Mouse (Mus musculus) A20 (cell line): Measurements from ENCODE around the gene Chpf.
A peak's percentile ranks its signal among the peaks of the same experiment; 100 is the strongest.

ENCODE experiments used
- DNase-seq: peaks from one replicate; pipeline ENCODE4 v3.0.0-alpha.2; 2011; ENCODE audit warnings: low read depth, low spot score

The Chpf gene

GRCm38 (mm10) chr1:75499441-75499840 lies 20.3 kb upstream of the Chpf start:
- DNase-seq: peak; percentile 47

DNA sequence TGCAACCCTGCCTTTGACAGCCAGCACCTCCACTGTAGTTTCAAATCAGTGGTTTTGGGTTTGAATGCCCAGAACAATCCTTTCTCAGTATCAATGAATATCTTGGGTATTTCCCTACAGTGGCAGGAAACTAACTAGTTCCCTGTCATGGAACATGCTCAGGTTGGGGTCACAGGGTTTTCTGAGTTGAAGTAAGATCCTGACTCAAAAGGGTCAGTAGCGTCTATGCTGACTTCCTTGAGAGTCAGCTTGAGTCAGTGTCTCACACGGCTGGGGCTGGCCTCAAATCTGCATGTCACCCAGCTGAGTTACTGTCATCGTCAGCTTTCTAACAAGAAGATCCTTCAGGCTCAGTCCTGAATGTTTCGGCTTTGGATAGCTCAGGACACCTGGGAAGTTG lies 19.8 kb upstream of the Chpf start:
- DNase-seq: no peak

- DNase-seq: peak; percentile 46
Measured at GRCm38 (mm10) chr1:75494878-75495548, 15.9 kb upstream of the Chpf start.

- no peak for DNase-seq
Measured at GRCm38 (mm10) chr1:75492579-75493170, 13.6 kb upstream of the Chpf start.

DNA sequence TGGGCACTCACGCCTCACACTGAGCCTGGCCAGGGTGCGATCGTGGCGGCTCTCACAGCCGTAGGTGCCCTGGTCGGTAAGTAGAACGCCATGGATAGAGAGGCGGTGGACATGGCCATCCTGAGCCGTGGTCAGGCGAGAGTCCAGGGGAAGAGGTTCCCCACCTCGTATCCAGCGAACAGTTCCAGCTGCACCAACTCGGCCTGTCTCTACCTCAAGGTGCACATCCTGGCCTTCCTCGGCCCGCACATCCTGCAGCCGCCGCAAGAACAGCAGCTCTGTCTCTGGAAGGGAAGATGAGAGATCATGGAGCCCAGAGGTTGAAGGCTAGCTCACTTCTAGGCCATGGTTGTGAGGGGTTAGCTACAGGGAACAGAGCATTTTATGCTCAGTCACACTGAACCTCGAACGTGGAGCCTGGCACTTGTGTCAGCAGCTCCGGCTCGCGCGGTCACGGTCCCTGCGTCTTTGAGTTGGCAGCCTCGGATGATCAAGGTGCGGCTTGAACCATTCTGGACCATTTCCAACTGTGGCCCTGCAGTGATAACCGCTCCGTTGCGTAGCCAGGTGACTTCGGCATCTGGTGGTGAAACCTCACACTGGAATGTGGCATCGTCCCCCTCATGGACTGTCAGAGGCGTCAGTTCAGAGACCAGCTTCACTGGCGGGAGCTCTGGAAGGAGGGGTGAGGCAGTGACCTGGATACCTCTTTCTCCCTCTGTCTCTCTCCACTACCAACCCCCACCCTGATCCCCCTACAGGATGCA lies 11.9 kb upstream of the Chpf start:
- no peak for DNase-seq

DNA sequence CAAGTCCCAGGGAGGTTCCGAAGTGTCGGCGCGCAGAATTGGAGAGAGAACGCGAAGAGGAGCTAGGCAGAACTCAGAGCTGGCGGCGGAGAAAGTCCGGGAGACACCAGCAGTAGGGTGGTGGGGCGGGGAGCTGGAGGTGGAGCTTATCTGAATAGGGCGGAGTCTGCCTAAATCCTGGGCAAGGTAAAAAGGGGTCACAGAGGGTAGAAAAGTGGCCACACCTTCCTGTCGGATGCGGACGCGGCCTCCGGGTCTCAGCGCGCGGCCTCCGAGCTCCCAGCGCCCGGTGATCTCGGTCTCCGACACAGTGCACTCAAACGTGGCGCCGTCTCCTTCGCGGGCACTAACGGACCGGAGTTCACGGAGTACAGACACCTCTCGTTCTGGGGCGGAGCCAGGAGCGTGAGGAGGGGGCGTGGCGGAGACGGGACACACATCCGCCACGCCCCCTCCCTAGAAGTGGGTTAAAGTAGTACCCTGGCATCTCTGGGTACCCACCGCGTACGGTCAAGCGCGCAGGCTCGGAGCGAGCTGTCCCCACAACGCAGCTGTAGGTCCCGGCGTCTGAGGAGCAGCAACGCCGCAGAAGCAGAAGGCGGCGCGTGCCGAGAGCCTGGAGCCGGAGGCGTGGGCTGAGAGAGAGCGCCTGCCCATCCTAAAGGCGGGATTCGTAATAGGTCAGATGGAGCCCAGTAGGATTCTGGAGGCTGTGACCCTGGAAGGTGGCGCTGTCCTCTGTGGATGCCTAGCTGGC lies 8.5 kb upstream of the Chpf start:
- peak; percentile 90 for DNase-seq

- no peak for DNase-seq
Measured at GRCm38 (mm10) chr1:75487040-75487404, 7.9 kb upstream of the Chpf start.

DNA sequence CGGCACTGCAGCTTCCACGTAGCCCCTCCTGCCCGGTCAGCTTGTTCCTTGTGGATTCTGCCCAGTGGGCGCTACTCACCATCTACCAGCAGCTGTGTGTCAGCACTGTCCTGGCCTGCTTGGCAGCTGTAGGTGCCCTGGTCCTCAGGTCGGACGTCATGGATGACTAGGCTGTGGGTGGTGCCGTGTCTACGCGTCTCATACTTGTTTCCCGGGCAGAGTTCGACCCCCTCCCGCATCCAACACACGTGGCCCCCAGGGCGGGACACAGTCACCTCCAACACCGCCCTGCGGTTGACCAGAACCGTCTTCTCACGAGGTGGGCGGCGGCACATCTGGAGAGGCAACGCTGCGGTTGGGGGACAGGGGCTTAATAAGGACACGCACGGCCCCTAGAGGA lies 7.5 kb upstream of the Chpf start:
- no peak for DNase-seq

GRCm38 (mm10) chr1:75480735-75481134 lies 1.6 kb upstream of the Chpf start:
- DNase-seq: no peak

GRCm38 (mm10) chr1:75480036-75480435 lies 929 bp upstream of the Chpf start:
- DNase-seq: no peak

DNA sequence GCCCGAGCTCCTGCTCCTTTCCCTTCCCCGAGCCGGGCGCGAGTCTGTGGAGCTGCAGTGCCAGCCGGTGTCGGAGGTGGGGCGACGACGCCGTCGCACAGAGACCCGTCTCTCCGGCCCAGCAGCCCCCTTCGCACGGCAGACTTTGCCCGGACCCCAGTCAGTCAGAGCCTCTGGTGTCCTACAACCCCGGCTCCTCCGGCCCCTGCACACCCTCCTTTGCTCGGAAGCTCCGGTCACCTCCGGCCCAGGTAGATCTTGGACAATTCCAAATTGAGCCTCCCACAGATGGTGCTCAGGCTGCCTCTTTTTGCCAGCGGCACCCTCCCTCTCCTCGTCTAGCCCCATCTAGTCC lies 505 bp upstream of the Chpf start:
- DNase-seq: no peak

DNA sequence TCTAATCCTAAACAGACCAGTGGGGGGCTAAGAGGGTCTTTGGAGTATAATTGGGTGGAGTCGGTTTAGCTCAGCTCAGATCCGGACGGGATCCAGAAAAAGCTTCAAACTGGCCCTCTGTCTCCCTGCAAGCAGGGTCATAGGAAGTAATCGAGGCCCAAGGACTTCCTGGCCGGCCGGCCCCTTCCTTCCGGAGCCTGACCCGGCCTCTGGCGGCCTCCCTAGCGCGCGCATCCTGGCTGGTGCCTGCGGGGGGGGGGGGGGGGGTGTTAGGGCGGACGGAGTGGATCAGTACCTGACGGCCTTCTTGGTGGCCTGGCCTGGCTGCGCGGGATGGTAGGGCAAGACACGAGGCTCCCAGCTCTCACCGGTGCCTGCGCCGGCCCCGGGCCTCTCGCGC lies 610 bp downstream of the Chpf start:
- DNase-seq: no peak

DNA sequence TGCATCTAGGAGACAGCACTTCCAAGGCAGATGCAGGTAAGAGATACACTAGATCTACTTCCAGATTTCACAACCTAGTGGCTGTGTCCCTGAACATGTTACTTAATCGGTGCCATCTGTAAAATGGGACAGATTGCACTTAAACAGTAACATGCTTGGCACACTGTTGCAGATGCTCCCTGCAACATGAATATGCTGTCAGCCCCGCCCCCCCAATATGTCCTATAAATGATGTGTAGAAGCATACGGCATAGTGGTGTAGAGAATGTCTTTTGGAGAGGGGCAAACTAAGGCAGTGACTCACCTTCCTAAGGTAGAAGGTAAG lies 1.2 kb downstream of the Chpf start:
- no peak for DNase-seq

DNA sequence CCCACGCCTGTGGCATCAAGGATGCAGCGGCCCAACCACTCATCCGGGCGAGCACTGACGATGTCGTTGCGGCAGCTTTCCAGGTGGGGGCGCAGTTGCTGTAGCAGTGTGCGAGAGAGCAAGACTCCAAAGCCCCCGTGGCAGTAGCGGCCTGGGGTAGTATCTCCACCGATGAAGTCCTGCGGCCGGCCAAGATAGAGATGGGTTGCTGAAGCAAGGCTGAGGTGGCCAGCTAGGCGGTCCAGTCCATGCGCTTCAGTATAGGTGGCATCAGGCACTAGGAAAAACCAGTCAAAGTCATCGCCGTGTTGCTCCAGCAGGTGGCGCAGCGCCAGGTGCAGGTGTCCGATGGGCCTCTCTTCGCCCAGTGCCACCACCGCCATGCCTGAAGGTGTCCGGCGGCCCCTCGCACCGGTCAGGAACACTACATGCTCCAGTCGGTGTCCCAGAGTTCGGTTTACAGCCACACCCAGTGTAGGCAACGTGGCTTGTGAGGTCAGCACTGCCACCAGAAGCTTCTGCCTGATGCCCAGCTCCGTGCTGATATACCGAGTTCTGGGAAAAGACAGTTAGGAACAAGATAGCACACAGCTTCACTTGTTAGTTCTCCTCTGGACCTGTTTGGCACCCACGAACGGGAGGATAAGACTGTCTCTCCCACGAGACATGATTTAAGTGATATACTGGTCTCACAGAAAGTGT lies 1.7 kb downstream of the Chpf start:
- DNase-seq: peak; percentile 91

GRCm38 (mm10) chr1:75476441-75476840 lies 2.7 kb downstream of the Chpf start:
- DNase-seq: no peak

GRCm38 (mm10) chr1:75469287-75469825 lies 9.8 kb downstream of the Chpf start:
- no peak for DNase-seq

- peak; percentile 67 for DNase-seq
Measured at GRCm38 (mm10) chr1:75467215-75467927, 11.7 kb downstream of the Chpf start.

DNA sequence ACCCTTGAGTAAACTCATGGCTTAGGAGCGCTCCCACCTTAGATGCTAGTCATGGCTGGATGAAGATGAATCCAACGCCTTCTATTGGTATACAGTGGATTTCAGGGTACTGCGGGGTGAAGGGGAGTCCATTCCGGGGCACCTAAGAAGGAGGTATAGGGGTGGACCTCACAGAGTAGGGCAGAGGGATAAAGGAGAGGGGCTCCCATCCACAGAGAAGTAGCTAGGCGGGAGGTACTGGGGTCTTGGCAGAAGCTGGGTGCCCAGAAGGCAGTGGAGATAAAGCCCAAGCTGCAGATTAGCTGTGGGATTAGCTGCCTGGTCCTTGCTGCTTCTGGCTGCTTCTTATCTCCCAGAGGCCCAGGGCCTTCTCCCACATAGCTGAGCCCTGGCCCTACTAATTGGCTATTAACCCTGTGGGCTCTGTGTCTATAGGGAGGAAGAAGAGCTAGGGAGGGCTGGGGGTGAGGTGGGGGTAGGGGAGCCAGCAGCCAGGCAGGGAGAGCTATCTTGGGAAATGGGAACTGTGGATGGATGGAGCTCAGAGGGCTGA lies 15.4 kb downstream of the Chpf start:
- no peak for DNase-seq

DNA sequence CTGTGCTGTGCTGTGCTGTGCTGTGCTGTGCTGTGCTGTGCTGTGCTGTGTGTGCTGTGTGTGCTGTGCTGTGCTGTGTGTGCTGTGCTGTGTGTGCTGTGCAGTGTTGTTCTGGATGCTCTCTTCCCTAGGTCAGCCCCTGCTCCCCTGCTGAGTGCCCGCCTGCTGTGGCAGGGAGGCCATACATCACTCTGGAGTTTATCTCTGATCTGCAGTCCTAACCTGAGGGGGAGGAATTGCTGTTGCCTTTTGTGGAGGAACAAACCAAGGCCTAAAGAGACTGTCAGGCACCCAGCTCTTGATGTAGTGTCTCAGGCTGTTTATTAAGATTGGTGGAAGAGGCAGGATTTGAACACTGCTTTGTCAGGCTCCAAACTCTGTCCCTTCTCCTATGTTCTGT lies 16.5 kb downstream of the Chpf start:
- no peak for DNase-seq

DNA sequence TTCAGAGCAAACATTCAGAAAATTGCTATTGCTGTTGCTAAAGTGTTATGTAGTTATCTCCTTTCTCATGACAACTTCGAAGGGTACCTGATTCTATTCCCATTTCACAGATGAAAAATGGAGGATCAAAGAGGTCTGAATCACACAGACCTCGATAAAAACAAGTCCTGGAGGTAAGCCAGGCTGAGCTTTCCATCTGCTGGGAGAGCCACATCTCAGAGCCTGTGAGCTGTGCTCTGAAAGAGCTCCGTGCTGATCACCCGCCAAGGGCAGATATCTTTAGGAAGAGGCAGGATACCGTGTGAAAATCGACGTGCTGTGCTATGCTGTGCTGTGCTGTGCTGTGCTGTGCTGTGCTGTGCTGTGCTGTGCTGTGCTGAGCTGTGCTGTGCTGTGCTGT lies 18.8 kb downstream of the Chpf start:
- no peak for DNase-seq
